Mouse (Mus musculus) C2C12 (cell line): ENCODE results near the gene Pard3b. TPM values are rescaled to one million over a fixed set of nuclear protein-coding genes. Genes with fewer than 3 reads are reported as not detected.

Source experiments
- H3K27me3 ChIP-seq: one replicate; pipeline ENCODE4 v1.6.1; 2011; ENCODE audit not compliant: control insufficient read depth, insufficient read depth, insufficient read length
- H3K36me3 ChIP-seq: one replicate; pipeline ENCODE4 v1.6.1; 2011; ENCODE audit not compliant: control insufficient read depth, insufficient read depth
- H3K4me3 ChIP-seq: one replicate; pipeline ENCODE4 v1.5.1; 2011; ENCODE audit warnings: mild to moderate bottlenecking, control low read depth; ENCODE audit not compliant: poor library complexity, insufficient read depth, severe bottlenecking
- H3K79me2 ChIP-seq: one replicate; pipeline ENCODE4 v1.6.1; 2011; ENCODE audit not compliant: control insufficient read depth, insufficient read depth
- H3K79me3 ChIP-seq: one replicate; pipeline ENCODE4 v1.6.1; 2011; ENCODE audit warnings: low read depth, control low read depth
- H3ac ChIP-seq: one replicate; pipeline ENCODE3; 2011; ENCODE audit warnings: low read depth; ENCODE audit not compliant: control insufficient read depth, insufficient read length
- CEBPB ChIP-seq: IDR thresholded peaks from one replicate; pipeline ENCODE4 v1.6.1; 2011; ENCODE audit warnings: low read depth, mild to moderate bottlenecking, control low read depth, moderate library complexity
- CTCF ChIP-seq: IDR thresholded peaks from one replicate; pipeline ENCODE4 v1.5.1; 2011; ENCODE audit not compliant: control insufficient read depth, insufficient read depth, insufficient read length
- FOSL1 ChIP-seq: IDR thresholded peaks from one replicate; pipeline ENCODE4 v1.8.0; 2011; ENCODE audit warnings: mild to moderate bottlenecking, low read length; ENCODE audit not compliant: poor library complexity, insufficient read depth, severe bottlenecking
- MAX ChIP-seq: IDR thresholded peaks from one replicate; pipeline ENCODE4 v1.6.1; 2011; ENCODE audit warnings: mild to moderate bottlenecking, control low read depth
- MYOD1 ChIP-seq: IDR thresholded peaks from one replicate; pipeline ENCODE4 v1.6.1; 2011; ENCODE audit warnings: low read depth; ENCODE audit not compliant: control insufficient read depth, insufficient read length
- MYOG ChIP-seq: IDR thresholded peaks from one replicate; pipeline ENCODE4 v1.6.1; 2011; ENCODE audit not compliant: control insufficient read depth, insufficient read length; ENCODE audit errors: extremely low read depth
- USF1 ChIP-seq: IDR thresholded peaks from one replicate; pipeline ENCODE4 v1.6.1; 2011; ENCODE audit warnings: low read depth, mild to moderate bottlenecking, control low read depth, moderate library complexity
- polyA plus RNA-seq: library from polyadenylated mRNA; unstranded; fragments of >200 nt; fragmentation: generic; extraction: Trizol; gene quantifications from one replicate; pipeline ENCODE4 v1.2.1, GENCODE M21; 2012; ENCODE audit warnings: missing spikeins

The Pard3b gene
- polyA plus RNA-seq, 1 experiment, result 0.20 TPM

- H3K79me3 ChIP-seq, result no peaks in the 10 kb centered on the region
- no peaks in the 10 kb centered on the region for H3K36me3 ChIP-seq
- no peak overlapping the region for H3K4me3 ChIP-seq
- H3K79me2 ChIP-seq, result no peaks in the 10 kb centered on the region
- TF ChIP-seq MAX, result no peak
- TF ChIP-seq CEBPB, result no peak
- TF ChIP-seq MYOG, result no peak
- TF ChIP-seq FOSL1, result no peak
- no peak for TF ChIP-seq MYOD1
- no peak for TF ChIP-seq CTCF
- TF ChIP-seq USF1, result no peak
- H3ac ChIP-seq, result no peak overlapping the region
- H3K27me3 ChIP-seq, result no peaks in the 10 kb centered on the region
Measured at GRCm38 (mm10) chr1:62529941-62530340, 891.3 kb downstream of the Pard3b start.

- no peaks in the 10 kb centered on the region for H3K27me3 ChIP-seq
- no peak overlapping the region for H3K4me3 ChIP-seq
Measured at GRCm38 (mm10) chr1:62532426-62533126, 894.0 kb downstream of the Pard3b start.

GRCm38 (mm10) chr1:62548953-62549352 lies 910.3 kb downstream of the Pard3b start:
- no peaks in the 10 kb centered on the region for H3K36me3 ChIP-seq
- no peaks in the 10 kb centered on the region for H3K79me2 ChIP-seq
- no peak overlapping the region for H3ac ChIP-seq
- H3K4me3 ChIP-seq, result no peak overlapping the region
- H3K27me3 ChIP-seq, result no peaks in the 10 kb centered on the region
- TF ChIP-seq FOSL1, result peak; percentile 78
- TF ChIP-seq CTCF, result no peak
- TF ChIP-seq MYOD1, result peak; percentile 67
- no peak for TF ChIP-seq CEBPB
- TF ChIP-seq MYOG, result no peak
- TF ChIP-seq MAX, result no peak
- no peaks in the 10 kb centered on the region for H3K79me3 ChIP-seq

More at GRCm38 (mm10) chr1:62532426-62533126, 894.0 kb downstream of the Pard3b start:
- no peaks in the 10 kb centered on the region for H3K36me3 ChIP-seq
- H3K79me3 ChIP-seq, result no peaks in the 10 kb centered on the region
- H3K79me2 ChIP-seq, result no peaks in the 10 kb centered on the region
- H3ac ChIP-seq, result no peak overlapping the region
- TF ChIP-seq FOSL1 (no peak), CEBPB (no peak), CTCF (no peak), USF1 (peak; percentile 55), MYOD1 (peak; percentile 60), MAX (no peak), MYOG (no peak)

DNA sequence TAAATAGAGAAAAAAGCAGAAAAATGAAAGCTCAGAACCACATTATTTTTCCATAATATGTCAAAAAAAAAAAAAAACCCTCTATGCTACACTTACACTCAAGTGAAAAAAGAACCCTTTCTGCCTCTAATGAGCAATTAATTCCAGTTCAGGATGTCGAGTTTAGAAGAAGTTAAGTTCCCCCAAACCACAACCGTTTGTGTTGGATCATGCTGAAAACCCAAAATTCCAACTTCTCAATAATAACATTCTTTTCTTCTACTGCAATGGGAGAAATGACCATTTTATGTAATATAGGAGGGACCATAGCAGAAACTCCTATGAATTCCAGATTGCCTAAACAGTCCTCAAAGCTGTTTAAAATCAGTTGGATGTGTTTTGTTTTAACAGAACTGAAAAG lies 911.9 kb downstream of the Pard3b start:
- no peaks in the 10 kb centered on the region for H3K27me3 ChIP-seq
- no peaks in the 10 kb centered on the region for H3K79me3 ChIP-seq
- no peak for TF ChIP-seq MAX
- TF ChIP-seq MYOD1, result no peak
- TF ChIP-seq MYOG, result no peak
- no peak overlapping the region for H3K4me3 ChIP-seq
- no peaks in the 10 kb centered on the region for H3K36me3 ChIP-seq
- no peak overlapping the region for H3ac ChIP-seq
- H3K79me2 ChIP-seq, result no peaks in the 10 kb centered on the region

DNA sequence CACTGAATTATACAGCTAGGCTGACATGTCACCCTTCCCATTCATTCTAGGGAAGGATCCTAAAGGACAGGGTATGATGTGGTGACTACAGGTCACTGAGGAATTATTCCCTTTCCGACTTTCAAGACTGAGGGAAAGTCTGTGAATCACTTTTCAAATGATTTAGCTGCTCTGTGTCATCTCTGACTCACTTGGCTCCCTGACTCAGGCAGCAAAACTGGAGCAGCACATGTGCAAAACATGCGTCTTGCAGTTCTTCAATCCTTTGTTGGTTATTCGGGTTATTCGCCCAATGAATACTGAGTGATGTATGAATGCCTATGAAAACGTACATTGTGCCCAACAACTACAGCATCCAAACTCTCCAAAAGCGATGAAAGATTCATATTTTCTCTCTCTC lies 912.9 kb downstream of the Pard3b start:
- Histone ChIP-seq H3K4me3 (no peak overlapping the region), H3ac (no peak overlapping the region), H3K36me3 (no peaks in the 10 kb centered on the region), H3K79me3 (no peaks in the 10 kb centered on the region), H3K27me3 (no peaks in the 10 kb centered on the region), H3K79me2 (no peaks in the 10 kb centered on the region)
- TF ChIP-seq FOSL1 (peak; percentile 100), CEBPB (no peak), MAX (peak; percentile 100), MYOG (no peak), USF1 (peak; percentile 37), MYOD1 (peak; percentile 40), CTCF (no peak)

DNA sequence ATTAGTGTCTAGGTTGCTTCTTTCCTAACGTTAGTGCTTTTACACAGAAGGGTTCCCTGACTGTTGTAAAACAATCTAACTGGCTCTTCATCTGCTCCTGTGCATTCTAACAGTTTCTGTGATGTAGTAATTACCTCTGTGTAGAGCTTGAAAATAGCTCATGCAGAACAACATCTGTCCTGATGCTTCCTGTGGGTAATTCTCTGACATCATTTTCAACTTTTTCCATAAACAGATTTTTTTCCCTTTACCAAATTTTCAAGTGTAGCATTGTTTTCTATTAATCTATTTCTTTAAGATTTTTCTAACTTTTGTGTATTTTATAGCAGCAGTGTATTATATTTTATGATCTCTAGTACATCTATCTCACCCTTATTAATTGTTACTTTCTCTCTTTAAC lies 917.2 kb downstream of the Pard3b start:
- no peak overlapping the region for H3K4me3 ChIP-seq
- no peaks in the 10 kb centered on the region for H3K79me2 ChIP-seq
- TF ChIP-seq CTCF, result no peak
- TF ChIP-seq MAX, result no peak
- no peak for TF ChIP-seq FOSL1
- TF ChIP-seq USF1, result no peak
- TF ChIP-seq MYOG, result no peak
- TF ChIP-seq CEBPB, result no peak
- TF ChIP-seq MYOD1, result no peak
- H3K27me3 ChIP-seq, result no peaks in the 10 kb centered on the region
- no peaks in the 10 kb centered on the region for H3K79me3 ChIP-seq
- H3ac ChIP-seq, result no peak overlapping the region
- H3K36me3 ChIP-seq, result no peaks in the 10 kb centered on the region
